Mouse (Mus musculus): ENCODE data around the gene Crim1.

DNA sequence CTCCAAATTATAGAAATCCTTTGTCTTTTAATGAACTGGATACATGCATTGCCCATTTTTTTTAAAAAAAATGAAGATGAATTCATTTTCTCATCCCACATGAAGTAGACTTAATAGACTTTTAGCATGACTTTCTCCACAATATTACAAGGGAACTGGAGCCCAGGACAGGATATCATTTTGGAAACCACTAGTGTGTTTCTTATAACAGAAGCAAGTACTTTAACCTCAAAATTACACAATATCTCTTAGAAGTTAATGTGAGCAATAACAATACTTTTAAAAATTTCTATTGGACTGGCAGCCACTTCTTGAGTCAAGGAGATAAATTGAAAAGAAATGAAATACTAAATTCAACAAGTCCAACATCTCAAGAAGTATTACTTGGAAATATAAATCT is 34.2 kb upstream of the Crim1 start:
- TF ChIP-seq POLR2A (IDR thresholded peaks at IDR 0.05; ENCODE audit: low read depth, low read length) (no peak), CTCF (conservative IDR thresholded peaks at IDR 0.05; ENCODE audit: insufficient read depth, insufficient read length, low read depth, low read length) (no peak)
